8 mouse cellular contexts compared by ENCODE assay signal in the genomic region with DNA sequence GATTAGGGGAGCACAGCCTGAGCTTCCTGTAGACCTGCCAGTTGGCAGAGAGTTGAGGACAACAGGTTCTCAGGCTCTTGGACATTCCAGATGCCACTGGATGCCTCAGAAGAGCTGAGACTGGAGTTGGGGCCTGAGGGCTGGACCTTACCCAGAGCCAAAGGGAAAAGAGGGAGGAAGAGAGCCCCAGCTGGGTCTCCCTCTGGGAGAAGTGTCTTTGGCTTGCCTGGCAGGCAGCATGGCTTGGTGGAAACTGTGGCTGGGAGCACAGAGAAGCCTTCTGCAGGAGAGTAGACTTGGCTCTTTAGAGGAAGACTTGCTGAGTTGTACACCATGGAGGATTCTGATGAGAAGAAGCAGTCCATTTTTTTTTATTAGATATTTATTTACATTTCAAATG. TPM values are rescaled to one million over a fixed set of nuclear protein-coding genes. Genes with fewer than 3 reads are reported as not detected.
DNase-seq lines count a peak whose midpoint lies in the region; TF ChIP-seq lines count a peak whose summit lies in the region.
"Not testable (repeated sequence)": the region's sequence is repeated elsewhere in the genome, so short reads cannot be mapped to it uniquely, and the experiment has no call there.

No protein-coding gene starts in this region.

- peak; percentile 17 for DNase-seq in adrenal gland, postnatal 25 days
- DNase-seq in gastrocnemius, adult 2 months = peak; percentile 36
- peak; percentile 2 to 4 for DNase-seq in heart, postnatal 10 days
- DNase-seq in kidney, postnatal 4 days = peak; percentile 2 to 7
- DNase-seq in lung, postnatal 14 days = peak; percentile 10
- DNase-seq in right cerebral cortex, postnatal 4 days = peak; percentile 1
- DNase-seq in thymus, postnatal 10 days (ENCODE audit: low spot score in 2 of 2) = peak; percentile 21 to 27
- DNase-seq in urinary bladder, postnatal 4 days (ENCODE audit: low spot score in 2 of 2) = peak; percentile 44 to 80

- TF ChIP-seq CTCF in gastrocnemius, adult 2 months (IDR thresholded peaks at IDR 0.05) = not testable (repeated sequence)

- not testable (repeated sequence) for H3K4me3 ChIP-seq in gastrocnemius, adult 2 months

- H3K27ac ChIP-seq in gastrocnemius, adult 2 months = not testable (repeated sequence)

- intact Hi-C loops in gastrocnemius, adult 2 months (cut with DNase I); heart, postnatal 10 days (cut with DNase I): not testable (repeated sequence)

RNA-seq across cellular contexts. Expression of a gene that starts 38.3 kb away (rescaled TPM):
- total RNA-seq in adrenal gland, postnatal 25 days (2021) = 0.67 and 1.0 TPM in 2 replicates
- under 1 TPM; 0.33 to 0.51 TPM for total RNA-seq in gastrocnemius, adult 2 months (2021)
- total RNA-seq in heart, postnatal 10 days (2021) = under 1 TPM; 0.47 to 0.96 TPM

Comparison
In these comparisons a context has a peak if more than half of its experiments do, and no peak if none do; other contexts are left out.
1. DNase-seq: peak in every context shown above with its lines; median percentile 62 in urinary bladder, postnatal 4 days; 36 in gastrocnemius, adult 2 months; 24 in thymus, postnatal 10 days; 17 in adrenal gland, postnatal 25 days; 10 in lung, postnatal 14 days; 4 in kidney, postnatal 4 days; 3 in heart, postnatal 10 days; 1 in right cerebral cortex, postnatal 4 days.